In genomic region chr11:67965905-67966878, GRCm38 (mm10) we compare ENCODE assay signal across 8 mouse cellular contexts. TPM values are rescaled to one million over a fixed set of nuclear protein-coding genes. Genes with fewer than 3 reads are reported as not detected.
DNase-seq lines count a peak whose midpoint lies in the region; ATAC-seq and TF ChIP-seq lines count a peak whose summit lies in the region.

Gene Stx8, plus strand, starts transcription at chr11:67966193.

- no peak for TF ChIP-seq CTCF in hindbrain, postnatal 0 days (IDR thresholded peaks at IDR 0.05; ENCODE audit: low read depth)
- TF ChIP-seq CTCF in left cerebral cortex, adult 2 months (IDR thresholded peaks at IDR 0.05), result no peak

- peak within 1 kb of the TSS; percentile 96 for H3K4me2 ChIP-seq in hindbrain, postnatal 0 days (ENCODE audit: low read depth, low read length)

- H3K9ac ChIP-seq in hindbrain, postnatal 0 days (replicated peaks; ENCODE audit: low read length), result peak within 1 kb of the TSS; percentile 82

- H3K4me1 ChIP-seq in hindbrain, postnatal 0 days (ENCODE audit: insufficient read depth, low read length), result 0 out of 2 replicates have a peak, but pooled peaks cover 10% of the 10 kb centered on the region

- H3K36me3 ChIP-seq in hindbrain, postnatal 0 days (ENCODE audit: insufficient read depth, low read length), result no peaks in the 10 kb centered on the region

- H3K4me3 ChIP-seq in hindbrain, postnatal 0 days (ENCODE audit: low read length), result peak within 1 kb of the TSS; percentile 86
- H3K4me3 ChIP-seq in left cerebral cortex, adult 2 months, result peak within 1 kb of the TSS; percentile 87

- no peaks in the 10 kb centered on the region for H3K9me3 ChIP-seq in hindbrain, postnatal 0 days (ENCODE audit: low read length)

- no peaks in the 10 kb centered on the region for H3K27me3 ChIP-seq in hindbrain, postnatal 0 days (ENCODE audit: insufficient read depth, low read length)

- H3K27ac ChIP-seq in hindbrain, postnatal 0 days, result 0 out of 2 replicates have a peak within 1 kb of the TSS, but pooled peaks have one; percentile 28
- peak within 1 kb of the TSS; percentile 76 for H3K27ac ChIP-seq in left cerebral cortex, adult 2 months

- ATAC-seq in hindbrain, postnatal 0 days, result peak; percentile 85
- ATAC-seq in megakaryocyte, adult 5-6 weeks (ENCODE audit: poor library complexity, severe bottlenecking), result peak; percentile 96

- peak; percentile 90 for DNase-seq in T-cell, adult 2 months (ENCODE audit: low spot score)
- DNase-seq in cerebellum, postnatal 36 days, result peak; percentile 96 to 97
- peak; percentile 95 for DNase-seq in gastrocnemius, adult 18-20 months (ENCODE audit: low spot score)
- peak; percentile 90 for DNase-seq in hindbrain, postnatal 0 days (ENCODE audit: low spot score)
- peak; percentile 92 to 95 for DNase-seq in left cerebral cortex, adult 2 months (ENCODE audit: extremely low spot score in 1 of 2, low spot score in 2 of 2)
- peak; percentile 95 to 96 for DNase-seq in right cerebral cortex, adult 2 months (ENCODE audit: low spot score in 2 of 2)
- DNase-seq in urinary bladder, postnatal 14 days (ENCODE audit: low spot score), result peak; percentile 96

- intact Hi-C loops in left cerebral cortex, adult 2 months (cut with DNase I), result no loop called here

- under 1% methylated on average over 28 of the region's 28 CpGs for WGBS in hindbrain, postnatal 0 days

RNA-seq across cellular contexts. Expression of gene Stx8, which starts in this region (rescaled TPM):
- 10 to 100 TPM; 22.6 to 25.3 TPM for total RNA-seq in gastrocnemius, adult 18-20 months (2021)
- 9.2 and 10.8 TPM in 2 replicates for total RNA-seq in hindbrain, postnatal 0 days (2014; rRNA removed)
- polyA plus RNA-seq in hindbrain, postnatal 0 days (2015; fragmentation: Nextera tagmentation; extraction: Ambion mirVana), result 62.5 and 65.8 TPM in 2 replicates
- 10 to 100 TPM; 36.4 to 42.7 TPM for total RNA-seq in left cerebral cortex, adult 2 months (2021)
- 46.9 and 58.9 TPM in 2 replicates for total RNA-seq in megakaryocyte, adult 5-6 weeks (2015)
- total RNA-seq in megakaryocyte, adult 5-6 weeks (2017), result 21.5 and 23.3 TPM in 2 replicates

Comparison
In these comparisons a context has a peak if more than half of its experiments do, and no peak if none do; other contexts are left out.
1. Peak in every context shown above with its lines: DNase-seq, ATAC-seq, H3K4me3 ChIP-seq and H3K27ac ChIP-seq.